Mouse (Mus musculus): Measurements from ENCODE around the gene Olfr66. TPM values are rescaled to one million over a fixed set of nuclear protein-coding genes. Genes with fewer than 3 reads are reported as not detected.

The Olfr66 gene
- not detected for total RNA-seq (2023)

DNA sequence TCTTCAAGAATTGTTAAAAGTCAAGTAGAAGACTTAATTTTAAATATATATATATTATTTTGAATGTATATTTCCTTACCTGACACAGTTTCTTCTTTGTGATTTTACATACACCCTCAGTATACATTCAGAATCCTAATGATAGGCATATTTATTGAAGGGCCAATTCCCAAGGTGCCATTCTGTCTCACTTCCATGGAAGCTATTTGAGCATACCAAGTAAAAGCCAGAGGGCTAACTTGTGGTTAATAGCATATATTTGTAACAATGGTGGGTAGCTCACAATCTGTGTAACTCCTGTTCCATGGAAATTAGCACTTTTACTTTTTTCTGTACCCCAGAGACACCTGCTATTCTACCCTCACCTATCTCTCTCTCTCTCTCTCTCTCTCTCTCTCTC, at the start of gene Olfr66:
TSS of gene Olfr66 (minus strand) at position 101 of the 400 bp plus-strand sequence.

DNA sequence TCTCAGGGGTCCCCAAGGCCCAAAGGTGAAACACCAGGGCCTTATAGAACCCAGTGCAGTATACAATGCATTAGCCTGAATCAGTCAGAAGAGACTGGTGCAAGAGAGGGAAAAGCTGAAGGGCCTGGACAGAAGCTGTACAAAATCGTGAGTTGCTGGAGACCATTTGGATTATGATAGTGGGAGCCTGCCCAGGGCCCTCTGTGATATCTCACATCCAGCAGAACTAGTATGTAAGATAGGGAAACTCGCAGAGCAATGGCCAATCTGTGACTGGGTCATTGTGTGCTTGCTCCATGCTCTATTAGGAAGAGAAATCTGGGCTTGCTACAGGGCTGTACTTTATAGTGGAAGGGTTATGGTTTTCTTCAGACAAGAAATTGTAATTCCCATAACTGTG, 48.2 kb upstream of the Olfr66 start, which contains the start of gene Olfr632:
TSS of gene Olfr632 (plus strand) at position 84 of the 400 bp plus-strand sequence.

DNA sequence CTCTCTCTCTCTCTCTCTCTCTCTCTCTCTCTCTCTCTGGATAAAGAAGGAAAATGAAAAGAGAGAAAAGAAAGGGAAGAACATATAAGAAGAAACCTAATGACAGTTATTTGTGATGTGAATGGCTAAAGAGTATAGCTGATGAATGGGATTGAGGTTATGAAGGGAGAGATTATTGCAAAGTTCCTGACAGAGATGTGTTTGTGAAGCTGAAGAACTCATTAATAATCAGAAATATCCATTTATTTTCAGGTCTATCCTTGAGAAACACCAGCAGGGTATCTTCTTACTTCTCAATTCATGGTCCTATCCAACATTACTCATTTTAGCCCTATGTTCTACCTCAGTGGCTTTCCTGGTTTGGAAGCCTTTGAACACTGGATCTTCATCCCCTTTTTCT, 42.5 kb upstream of the Olfr66 start, which contains the start of gene Olfr631:
TSS of gene Olfr631 (plus strand) at position 301 of the 400 bp plus-strand sequence.

DNA sequence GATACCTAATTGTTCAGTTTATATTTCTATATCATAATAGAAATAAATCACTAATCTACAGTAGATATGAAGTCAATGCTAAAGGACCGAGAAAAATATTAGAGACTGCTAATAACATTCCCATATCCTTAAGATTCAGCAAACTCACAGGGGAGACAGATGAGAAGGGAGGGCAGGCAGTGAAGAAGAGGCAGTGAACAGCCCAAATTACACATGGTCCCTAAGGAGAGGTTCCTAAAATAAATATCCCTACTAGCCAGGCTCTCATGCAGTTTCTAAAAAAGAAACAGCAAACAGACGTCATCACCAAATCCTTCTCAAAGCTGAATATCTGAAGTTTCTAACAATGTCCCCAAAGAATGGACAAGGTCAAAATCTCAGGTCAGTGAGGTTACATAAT, 17.1 kb upstream of the Olfr66 start, which contains the start of gene Olfr65:
TSS of gene Olfr65 (plus strand) at position 301 of the 400 bp plus-strand sequence.

DNA sequence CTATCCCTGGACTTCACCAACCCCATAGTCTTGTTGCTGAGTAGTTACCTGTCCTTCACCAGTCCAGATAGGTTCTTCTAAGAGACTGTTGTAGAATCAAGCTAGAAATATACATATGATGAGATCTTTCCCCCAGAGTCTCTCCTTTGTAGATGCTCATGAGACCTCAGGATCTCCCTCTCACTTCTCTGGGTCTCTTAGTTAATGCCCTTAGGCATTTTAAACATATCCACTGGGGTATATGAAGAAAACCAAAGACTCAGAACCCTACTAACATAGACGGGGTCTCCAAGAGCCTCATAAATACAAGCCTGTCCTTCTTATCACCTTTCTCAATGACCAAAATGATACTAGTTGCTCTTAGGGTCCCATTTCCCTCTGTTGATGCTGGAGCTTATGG, 8.3 kb upstream of the Olfr66 start, which contains the start of gene Olfr64:
TSS of gene Olfr64 (minus strand) at position 101 of the 400 bp plus-strand sequence.

DNA sequence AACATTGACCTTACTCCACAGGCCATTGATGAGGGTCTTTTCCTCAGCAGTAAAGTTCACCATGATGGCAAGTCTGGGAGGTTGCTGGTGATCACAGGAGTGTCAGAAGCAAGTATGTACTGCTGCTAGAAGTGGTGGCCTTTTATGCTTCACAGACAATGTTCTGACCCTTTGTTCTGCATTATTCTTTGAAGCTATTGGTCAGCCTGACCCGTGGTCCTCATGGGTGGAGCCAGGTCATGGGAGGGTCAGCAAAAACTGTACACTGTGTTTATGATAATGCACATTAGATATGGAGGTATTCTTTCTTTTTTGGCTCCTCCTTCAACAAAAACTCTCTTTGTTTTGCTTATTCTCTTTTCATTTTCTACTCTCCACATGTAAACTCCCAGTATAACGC, 33.0 kb downstream of the Olfr66 start, which contains the start of gene Hbb-y:
TSS of gene Hbb-y (minus strand) at position 127 of the 400 bp plus-strand sequence.

DNA sequence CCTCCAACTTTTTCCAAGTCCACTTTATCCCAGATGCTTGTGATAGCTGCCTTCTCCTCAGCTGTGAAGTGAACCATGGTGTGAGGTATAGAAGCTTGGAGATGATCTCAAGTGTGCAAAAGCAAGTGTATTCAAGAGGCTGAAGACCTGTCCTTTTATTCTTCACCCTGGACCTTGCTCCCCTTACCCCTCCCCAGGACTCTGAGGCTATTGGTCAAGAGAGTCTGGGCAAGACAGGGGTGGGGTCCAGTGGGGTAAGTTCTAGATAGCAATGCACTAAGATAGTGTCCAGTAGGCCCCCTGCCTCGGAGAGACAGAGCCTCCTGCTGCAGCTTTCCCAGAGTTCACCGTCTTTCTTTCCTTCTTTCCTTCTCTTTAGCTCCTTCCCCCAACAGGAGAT, 43.0 kb downstream of the Olfr66 start, which contains the start of gene Hbb-bh1:
TSS of gene Hbb-bh1 (minus strand) at position 131 of the 400 bp plus-strand sequence.

DNA sequence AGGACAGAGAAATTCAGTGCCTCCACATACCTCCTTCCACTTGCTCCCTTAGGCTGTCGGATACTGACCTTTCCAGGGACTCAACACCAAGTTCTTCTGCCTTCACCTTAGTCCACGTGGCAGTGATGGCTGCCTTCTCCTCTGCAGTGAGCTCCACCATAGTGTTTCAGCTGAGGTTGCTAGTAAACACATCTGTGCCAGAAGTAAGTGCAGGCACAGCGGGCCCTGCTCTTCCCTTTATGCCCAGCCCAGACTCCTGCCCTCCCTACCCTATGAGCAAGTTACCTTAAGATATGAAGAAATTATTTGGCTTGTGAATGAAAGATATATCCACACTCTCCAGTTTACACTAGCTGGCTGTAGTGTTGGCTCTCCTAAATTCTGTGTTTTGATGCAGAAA, 45.8 kb downstream of the Olfr66 start, which contains the start of gene Hbb-bh2:
TSS of gene Hbb-bh2 (minus strand) at position 253 of the 400 bp plus-strand sequence.

Other genes with a start within 250 kb of the Olfr66 start
- not detected for gene Olfr622, start 243.6 kb downstream of the Olfr66 start, total RNA-seq (2023)
- not detected for gene Olfr623, start 222.6 kb downstream of the Olfr66 start, total RNA-seq (2023)
- gene Olfr624, start 215.1 kb downstream of the Olfr66 start, total RNA-seq (2023): not detected
- gene Olfr625-ps1, start 203.5 kb downstream of the Olfr66 start, total RNA-seq (2023): not detected
- gene Olfr243, start 171.6 kb downstream of the Olfr66 start, total RNA-seq (2023): not detected
- gene Olfr628, start 155.9 kb downstream of the Olfr66 start, total RNA-seq (2023): not detected
- not detected for gene Olfr629, start 141.3 kb downstream of the Olfr66 start, total RNA-seq (2023)
- gene Olfr630, start 128.9 kb downstream of the Olfr66 start, total RNA-seq (2023): not detected
- gene Olfr69, start 114.7 kb downstream of the Olfr66 start, total RNA-seq (2023): not detected
- gene Olfr68, start 106.6 kb downstream of the Olfr66 start, total RNA-seq (2023): not detected
- gene Olfr67, start 94.4 kb downstream of the Olfr66 start, total RNA-seq (2023): not detected
- gene Hbb-bt, start 72.3 kb downstream of the Olfr66 start, total RNA-seq (2023): 10 to 100 TPM in 1 of 2 experiments, 1 to 10 TPM in 1; 3.1 to 49.4 TPM
- gene Hbb-bs, start 58.2 kb downstream of the Olfr66 start, total RNA-seq (2023): 100 to 1,000 TPM in 1 of 2 experiments, 10 to 100 TPM in 1; 22.4 to 295 TPM
- gene Hbb-bh2, start 45.7 kb downstream of the Olfr66 start, total RNA-seq (2023): not detected
- not detected for gene Hbb-bh1, start 43.1 kb downstream of the Olfr66 start, total RNA-seq (2023)
- gene Hbb-y, start 33.0 kb downstream of the Olfr66 start, total RNA-seq (2023): not detected
- gene Olfr64, start 8.2 kb upstream of the Olfr66 start, total RNA-seq (2023): not detected
- not detected for gene Olfr65, start 17.2 kb upstream of the Olfr66 start, total RNA-seq (2023)
- gene Olfr631, start 42.6 kb upstream of the Olfr66 start, total RNA-seq (2023): not detected
- gene Olfr632, start 48.1 kb upstream of the Olfr66 start, total RNA-seq (2023): not detected
- gene Olfr633, start 58.2 kb upstream of the Olfr66 start, total RNA-seq (2023): not detected
- not detected for gene Olfr635, start 84.9 kb upstream of the Olfr66 start, total RNA-seq (2023)
- not detected for gene Olfr638, start 112.5 kb upstream of the Olfr66 start, total RNA-seq (2023)
- not detected for gene Olfr639, start 131.1 kb upstream of the Olfr66 start, total RNA-seq (2023)
- gene Olfr640, start 139.3 kb upstream of the Olfr66 start, total RNA-seq (2023): not detected
- gene Olfr641, start 149.2 kb upstream of the Olfr66 start, total RNA-seq (2023): not detected
- gene Olfr642, start 166.4 kb upstream of the Olfr66 start, total RNA-seq (2023): not detected
- gene 4930516K23Rik, start 175.2 kb upstream of the Olfr66 start, total RNA-seq (2023): not detected
- not detected for gene Olfr644, start 185.6 kb upstream of the Olfr66 start, total RNA-seq (2023)
- gene Olfr645, start 199.2 kb upstream of the Olfr66 start, total RNA-seq (2023): not detected
- gene Olfr646, start 218.6 kb upstream of the Olfr66 start, total RNA-seq (2023): not detected
- not detected for gene Ubqln5, start 243.6 kb upstream of the Olfr66 start, total RNA-seq (2023)